Mouse (Mus musculus) embryo, embryonic 11.5 days (tissue): ENCODE data around the gene Fbln2.
A peak's percentile ranks its signal among the peaks of the same experiment; 100 is the strongest.

Experiments
- DNase-seq: peaks from one replicate; pipeline ENCODE4 v3.0.0-alpha.2; 2012; ENCODE audit warnings: low read depth, low spot score

Fbln2 gene

DNA sequence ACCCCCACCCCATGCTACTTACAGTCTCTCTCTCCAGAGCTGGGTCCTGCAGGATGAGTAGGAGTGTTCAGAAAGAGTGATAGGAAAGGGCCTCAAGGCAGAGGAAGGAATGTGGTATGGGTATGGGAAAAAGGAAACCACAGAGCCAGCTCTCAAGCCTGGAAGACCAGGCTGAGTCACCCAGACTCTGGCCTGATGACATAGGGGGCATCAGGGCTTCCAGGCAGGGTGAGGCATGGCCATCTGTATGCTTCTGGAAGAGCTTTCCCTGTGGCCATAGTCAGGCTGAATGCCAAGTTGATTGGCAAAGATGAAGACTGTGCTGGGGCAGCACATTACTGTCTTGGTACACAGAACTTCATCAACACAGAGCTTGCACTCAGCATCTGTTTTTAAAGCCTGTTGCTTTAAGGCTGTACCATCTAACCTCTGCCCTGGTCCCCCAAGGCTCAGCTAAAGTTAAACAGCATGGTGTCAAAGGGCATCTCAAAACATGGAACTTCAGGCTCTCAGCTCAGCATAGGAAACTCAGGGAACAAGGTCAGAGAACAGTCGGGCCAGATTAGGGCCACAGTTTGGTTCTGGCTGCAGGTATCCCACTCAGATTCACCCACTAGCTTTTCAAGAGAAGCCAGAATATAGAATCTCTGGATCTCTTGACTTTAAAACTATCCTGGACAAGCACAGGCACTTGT lies 19.3 kb upstream of the Fbln2 start:
- DNase-seq: no peak

DNA sequence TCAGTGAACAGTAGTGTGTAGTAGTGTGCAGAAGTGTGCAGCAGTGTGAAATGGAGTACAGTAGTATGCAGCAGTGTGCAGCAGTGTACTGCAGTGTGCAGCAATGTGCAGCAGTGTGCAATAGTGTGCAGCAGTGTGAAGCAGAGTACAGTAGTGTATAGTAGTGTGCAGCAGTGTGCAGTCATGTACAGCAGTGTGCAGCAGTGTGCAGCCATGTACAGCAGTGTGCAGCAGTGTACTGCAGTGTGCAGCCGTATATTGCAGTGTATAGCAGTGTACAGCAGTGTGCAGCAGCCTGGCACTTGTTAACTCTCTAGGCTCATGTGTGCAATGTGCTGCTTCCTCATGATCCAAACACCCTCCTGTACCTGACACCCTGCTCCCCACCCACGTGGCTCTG lies 13.8 kb upstream of the Fbln2 start:
- no peak for DNase-seq

GRCm38 (mm10) chr6:91200429-91201188 lies 11.6 kb upstream of the Fbln2 start:
- DNase-seq: peak; percentile 61

- no peak for DNase-seq
These were observed 10.3 kb upstream of the Fbln2 start for GRCm38 (mm10) chr6:91201881-91202341.

DNA sequence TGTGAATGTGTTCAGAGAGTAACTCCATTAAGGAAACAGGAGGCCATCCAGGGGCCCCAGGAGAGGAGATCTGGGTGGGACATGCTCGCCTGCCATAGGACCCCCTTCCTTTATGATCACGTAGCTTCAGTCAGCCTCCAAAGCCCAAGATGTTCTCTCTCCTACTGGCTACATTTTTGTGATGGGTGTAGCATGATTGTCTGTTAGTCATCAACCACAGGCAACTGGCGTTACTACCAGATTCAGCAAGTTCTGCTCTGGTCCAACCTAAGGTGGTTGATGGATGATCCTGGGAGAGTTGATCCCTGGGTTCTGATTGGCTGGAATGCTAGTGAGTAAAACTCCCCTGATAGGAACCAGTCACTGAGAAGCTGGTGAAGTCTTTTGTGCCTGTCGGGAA lies 9.7 kb upstream of the Fbln2 start:
- DNase-seq: no peak

DNA sequence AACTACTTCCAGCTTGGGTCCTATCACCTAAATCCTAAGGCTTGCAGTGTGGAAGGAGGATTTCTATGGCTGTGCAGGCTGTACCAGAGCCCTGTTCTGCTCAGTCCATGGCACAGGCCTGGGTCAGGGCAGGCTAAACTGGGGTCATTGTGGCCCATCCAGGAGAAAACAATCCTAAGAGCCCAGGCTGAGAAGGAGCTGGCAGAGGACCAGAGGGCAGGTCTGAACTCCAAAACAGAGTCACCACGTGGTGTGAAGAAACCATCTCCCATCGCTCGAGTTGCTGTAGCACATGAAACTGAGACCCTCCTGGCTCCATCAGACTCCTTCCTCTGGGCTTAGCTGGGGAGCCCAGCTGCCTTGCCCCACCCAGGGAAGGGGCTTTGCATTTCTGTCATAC lies 6.9 kb upstream of the Fbln2 start:
- no peak for DNase-seq

DNA sequence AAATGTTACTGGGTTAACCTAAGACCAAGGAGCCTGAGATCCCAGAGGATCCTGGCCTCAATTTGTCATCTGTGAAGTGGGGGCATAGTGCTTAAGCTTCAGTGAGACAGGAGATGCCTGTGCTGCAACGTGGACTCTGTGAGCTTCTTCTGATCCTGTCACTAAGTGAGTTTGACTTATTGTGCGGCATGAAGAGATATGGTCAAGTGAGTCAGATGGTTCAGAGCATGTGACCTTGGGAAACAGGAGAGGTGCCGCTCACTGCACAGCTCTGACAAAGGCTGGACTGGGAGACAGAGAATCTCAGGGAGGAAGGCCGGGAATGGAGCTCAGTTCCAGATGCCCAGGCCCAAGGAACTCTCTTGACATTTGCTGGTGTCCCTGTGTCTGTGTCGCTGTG lies 6.5 kb upstream of the Fbln2 start:
- no peak for DNase-seq

DNA sequence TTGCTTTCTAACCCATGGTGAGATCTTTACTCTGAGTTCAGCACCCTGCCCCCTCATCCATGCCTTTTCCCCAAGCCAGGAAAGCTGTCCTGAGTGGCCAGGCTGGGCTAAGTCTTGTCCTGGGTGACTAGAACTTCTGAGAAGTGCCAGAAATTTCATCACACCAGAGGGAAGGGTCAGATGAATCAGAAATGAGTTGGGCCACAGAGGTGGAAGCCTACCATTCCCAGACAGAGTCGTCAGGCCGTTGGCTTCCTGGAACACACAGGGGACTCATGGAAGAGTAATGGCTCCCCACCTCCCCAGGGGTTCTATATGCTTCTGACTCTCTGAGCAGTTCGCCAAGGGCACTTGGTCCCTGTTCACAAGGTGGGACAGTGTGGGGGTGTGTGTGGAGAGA lies 4.8 kb upstream of the Fbln2 start:
- no peak for DNase-seq

DNA sequence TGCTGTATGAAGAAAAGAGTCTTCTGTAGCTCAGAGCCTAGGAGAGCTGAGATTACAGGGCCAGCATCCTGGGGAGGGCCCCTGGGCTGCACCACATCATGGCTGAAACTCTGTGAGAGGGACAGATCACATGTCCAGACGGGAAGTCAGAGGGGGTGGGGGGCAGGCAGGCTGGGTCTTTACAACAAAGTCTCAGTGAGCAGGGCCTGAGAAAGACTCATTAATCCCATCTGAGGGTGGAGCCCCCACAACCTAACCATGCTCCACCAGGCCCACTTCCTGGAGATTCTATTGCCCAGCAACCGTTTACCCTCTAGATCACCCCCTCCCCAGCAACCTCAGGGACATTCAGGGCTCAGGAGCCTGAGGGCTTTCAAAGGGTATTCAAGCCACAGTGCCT lies 2.5 kb upstream of the Fbln2 start:
- no peak for DNase-seq

GRCm38 (mm10) chr6:91210852-91211251 lies 1.4 kb upstream of the Fbln2 start:
- DNase-seq: no peak

GRCm38 (mm10) chr6:91212571-91212970 lies 316 bp downstream of the Fbln2 start:
- DNase-seq: peak; percentile 66

- no peak for DNase-seq
These were observed 1.3 kb downstream of the Fbln2 start for GRCm38 (mm10) chr6:91213287-91214218.

GRCm38 (mm10) chr6:91215454-91215853 lies 3.2 kb downstream of the Fbln2 start:
- DNase-seq: no peak

DNA sequence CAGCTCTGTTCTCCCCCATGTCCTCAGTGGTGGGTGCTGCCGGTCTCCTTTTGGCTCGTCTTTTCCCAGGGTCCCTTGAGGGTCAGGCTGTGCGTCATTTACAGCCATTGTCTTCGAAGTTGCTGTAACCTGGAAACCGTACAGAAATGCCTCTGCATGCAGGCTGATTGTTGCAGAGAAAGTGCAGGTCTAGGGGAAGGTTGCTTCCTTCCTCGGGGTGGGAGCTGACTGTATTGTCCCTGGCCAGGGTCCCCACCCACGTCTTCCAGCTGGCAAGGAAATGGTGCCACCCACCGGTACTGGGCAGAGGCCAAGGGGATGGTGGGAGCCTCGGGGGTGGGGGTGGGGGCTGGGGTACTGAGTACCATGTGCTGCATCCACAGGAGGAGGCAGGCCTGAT lies 6.2 kb downstream of the Fbln2 start:
- no peak for DNase-seq

- DNase-seq: no peak
These were observed 6.6 kb downstream of the Fbln2 start for GRCm38 (mm10) chr6:91218871-91219270.

GRCm38 (mm10) chr6:91220062-91220461 lies 7.8 kb downstream of the Fbln2 start:
- no peak for DNase-seq

- DNase-seq: no peak
These were observed 8.8 kb downstream of the Fbln2 start for GRCm38 (mm10) chr6:91221094-91221493.

DNA sequence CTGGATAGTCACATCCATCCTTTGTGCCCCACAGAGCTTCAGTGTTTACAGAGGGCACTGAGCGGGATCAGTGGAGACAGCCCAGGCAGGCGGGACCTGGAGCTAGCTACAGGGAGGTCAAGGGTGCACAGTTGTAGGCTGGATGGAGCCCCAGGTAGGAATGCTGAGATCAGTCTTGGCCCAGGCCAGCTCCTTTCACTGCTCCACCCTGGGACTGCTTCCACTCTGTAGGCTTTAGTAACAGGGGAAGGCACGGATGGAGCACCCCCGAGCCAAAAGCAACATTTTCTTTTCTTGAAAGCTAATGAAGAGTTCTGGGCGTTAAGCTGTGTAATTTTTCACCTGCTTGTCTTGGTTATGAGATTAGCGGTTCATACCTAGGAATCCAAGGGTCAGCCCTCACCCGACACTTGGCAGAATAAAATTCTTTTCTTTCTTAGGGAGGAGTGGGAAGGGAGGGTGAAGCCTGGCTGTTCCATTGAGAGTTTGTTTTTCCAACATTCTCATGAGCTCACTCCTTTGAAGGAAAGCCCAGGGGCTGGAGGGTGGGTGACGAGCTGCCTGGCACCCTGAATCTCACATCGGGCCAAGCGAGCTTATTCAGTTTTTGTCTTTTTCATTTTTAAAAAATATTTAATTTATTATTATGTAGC lies 10.6 kb downstream of the Fbln2 start:
- no peak for DNase-seq

GRCm38 (mm10) chr6:91224939-91225338 lies 12.7 kb downstream of the Fbln2 start:
- DNase-seq: no peak

DNA sequence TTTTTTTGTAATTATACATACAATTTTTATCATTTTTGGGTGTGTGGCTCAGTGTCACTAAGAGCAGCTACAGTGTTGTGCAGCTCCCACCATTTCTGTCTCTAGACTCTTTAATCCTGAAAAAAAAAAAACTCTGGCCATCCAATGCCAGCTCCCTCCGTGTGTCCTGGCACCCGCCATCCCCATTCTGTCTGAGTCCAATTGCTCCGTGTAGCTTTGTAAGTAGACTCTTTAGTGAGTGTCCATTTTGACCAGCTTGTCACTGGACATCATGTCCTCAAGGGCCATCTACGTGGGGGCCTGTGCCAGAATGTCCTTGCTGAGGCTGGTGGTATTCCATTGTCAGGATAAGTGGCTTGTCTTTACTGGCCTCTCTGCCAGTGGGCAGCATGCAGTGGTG lies 13.1 kb downstream of the Fbln2 start:
- DNase-seq: no peak

GRCm38 (mm10) chr6:91226058-91226457 lies 13.8 kb downstream of the Fbln2 start:
- DNase-seq: no peak

- DNase-seq: no peak
These were observed 16.7 kb downstream of the Fbln2 start for GRCm38 (mm10) chr6:91228980-91229379.
